Mouse (Mus musculus): Measurements from ENCODE around the gene Dhx32.

GRCm38 (mm10) chr7:133765240-133765848, 17.2 kb downstream of the Dhx32 start:
- TF ChIP-seq CTCF (IDR thresholded peaks at IDR 0.05; ENCODE audit: low read depth, low read length) (no peak), EP300 (IDR thresholded peaks at IDR 0.05; ENCODE audit: insufficient read depth, low read depth, low read length) (no peak)
